Mouse (Mus musculus): ENCODE measurements at regions not wholly inside any gene's neighbourhood (a gene's known extent, or its start where the extent isn't known, plus 50 kb on each side); places are given as distances from the start of the nearest gene placed in this dataset.

- TF ChIP-seq POLR2A (IDR thresholded peaks at IDR 0.05; ENCODE audit: low read depth, low read length): no peak
- TF ChIP-seq CTCF (IDR thresholded peaks at IDR 0.05; ENCODE audit: borderline replicate concordance, insufficient read depth, low read length): no peak
These were observed 77.7 kb downstream of the Gm9817 start for GRCm38 (mm10) chr13:45156223-45156622.
